Mouse (Mus musculus) cerebellum, adult 18-20 months (tissue): ENCODE measurements at regions not wholly inside any gene's neighbourhood (a gene's known extent, or its start where the extent isn't known, plus 50 kb on each side); places are given as distances from the start of the nearest gene placed in this dataset.

Experiments
- DNase-seq, 2 experiments: peaks; one replicate each; pipeline ENCODE4 v3.0.0; 2021

DNA sequence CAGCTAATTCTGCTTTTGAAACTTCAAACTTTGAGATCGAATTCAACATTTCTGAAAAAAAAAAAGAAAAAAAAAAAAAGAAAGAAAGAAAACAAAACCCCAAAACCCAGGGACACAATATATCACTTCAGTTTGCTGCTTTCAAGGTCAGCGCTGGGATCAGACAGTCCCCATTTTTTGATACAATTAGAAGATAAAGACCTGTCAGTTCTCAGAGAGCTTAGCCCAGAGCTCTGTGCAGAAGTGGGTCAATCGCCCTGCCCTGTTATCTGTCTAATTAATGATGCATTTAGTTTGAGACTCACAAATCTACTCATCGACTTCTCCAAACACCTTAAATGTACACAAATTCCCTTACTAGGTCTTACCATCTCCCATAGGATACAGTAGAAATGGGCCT, 249.2 kb downstream of the Ptprc start:
- no peak for DNase-seq

DNA sequence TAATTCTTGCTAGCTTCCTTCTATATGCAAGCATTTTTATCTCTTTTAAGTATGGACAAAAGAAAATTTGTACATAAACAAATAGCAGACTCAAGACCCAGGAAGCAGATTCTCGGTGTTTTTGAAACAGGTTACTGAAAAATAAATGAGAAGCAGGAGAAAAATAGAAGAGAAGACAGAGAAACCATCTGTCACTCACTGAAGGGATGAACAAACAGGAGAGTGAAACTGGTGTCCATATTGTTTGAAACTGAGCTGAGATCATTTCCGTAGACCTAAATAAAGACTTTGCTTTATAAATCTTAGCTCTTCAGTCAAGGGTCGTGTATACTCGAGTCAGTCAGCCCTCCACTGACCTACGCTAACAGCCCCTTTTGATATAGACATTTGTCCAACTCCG, 251.4 kb downstream of the Ptprc start:
- no peak for DNase-seq

DNA sequence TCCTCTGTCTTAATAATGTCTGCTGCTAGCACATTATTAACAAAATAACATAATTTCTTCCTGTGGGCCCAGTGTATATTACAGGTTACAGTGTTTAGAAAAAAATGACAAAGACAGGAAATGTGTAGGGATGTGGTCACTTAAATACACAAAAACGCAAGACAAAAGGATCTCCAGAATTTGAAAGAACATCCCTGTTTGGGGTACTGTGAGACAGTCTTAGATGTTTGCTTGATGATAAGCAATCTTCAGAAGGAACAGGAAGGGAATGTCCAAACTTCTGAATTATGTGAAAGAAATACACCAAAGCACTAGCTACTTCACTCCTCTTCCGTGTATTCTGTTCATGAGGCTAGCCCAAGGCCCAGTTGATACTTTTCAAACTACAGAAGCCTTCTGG, 251.8 kb downstream of the Ptprc start:
- DNase-seq, result no peak

DNA sequence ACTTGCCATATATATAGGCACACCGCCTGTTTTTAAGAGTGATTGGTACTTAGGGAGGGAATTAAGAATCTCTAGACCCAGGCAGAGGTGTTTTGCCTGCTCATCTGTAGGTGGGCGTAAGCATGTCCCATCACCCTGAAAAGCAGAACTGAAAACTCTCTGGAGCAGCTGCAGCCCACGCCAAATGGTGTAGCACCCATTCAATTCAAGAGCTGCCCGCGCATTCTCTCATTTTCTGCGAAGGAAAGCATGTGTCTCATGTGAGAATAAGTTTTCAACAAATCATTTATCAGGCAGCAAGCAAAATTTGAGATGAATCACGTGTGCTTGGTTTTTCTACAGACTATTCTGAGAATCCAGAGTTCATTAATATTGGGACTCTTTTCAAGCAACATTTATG, 252.7 kb downstream of the Ptprc start:
- DNase-seq, result no peak

DNA sequence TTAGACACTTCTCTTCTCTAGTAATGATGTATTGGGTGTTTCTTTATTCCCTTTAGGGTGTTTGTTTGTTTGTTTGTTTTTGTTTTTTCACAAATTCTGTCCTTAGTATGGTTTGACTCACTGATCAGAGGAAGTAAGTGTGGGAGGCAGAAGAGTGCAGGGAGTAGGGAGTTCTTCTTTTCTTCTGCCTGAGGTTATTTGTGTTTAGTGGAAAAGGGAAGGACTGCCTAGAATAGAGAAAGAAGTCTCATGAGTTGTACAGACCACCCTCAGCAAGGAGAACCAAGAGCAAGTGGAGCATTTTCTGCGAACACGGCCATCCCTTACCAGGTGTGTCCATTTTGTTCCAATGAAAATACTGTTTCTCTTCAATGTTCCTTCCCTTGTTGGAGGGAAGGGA, 253.9 kb downstream of the Ptprc start:
- DNase-seq, result no peak

DNA sequence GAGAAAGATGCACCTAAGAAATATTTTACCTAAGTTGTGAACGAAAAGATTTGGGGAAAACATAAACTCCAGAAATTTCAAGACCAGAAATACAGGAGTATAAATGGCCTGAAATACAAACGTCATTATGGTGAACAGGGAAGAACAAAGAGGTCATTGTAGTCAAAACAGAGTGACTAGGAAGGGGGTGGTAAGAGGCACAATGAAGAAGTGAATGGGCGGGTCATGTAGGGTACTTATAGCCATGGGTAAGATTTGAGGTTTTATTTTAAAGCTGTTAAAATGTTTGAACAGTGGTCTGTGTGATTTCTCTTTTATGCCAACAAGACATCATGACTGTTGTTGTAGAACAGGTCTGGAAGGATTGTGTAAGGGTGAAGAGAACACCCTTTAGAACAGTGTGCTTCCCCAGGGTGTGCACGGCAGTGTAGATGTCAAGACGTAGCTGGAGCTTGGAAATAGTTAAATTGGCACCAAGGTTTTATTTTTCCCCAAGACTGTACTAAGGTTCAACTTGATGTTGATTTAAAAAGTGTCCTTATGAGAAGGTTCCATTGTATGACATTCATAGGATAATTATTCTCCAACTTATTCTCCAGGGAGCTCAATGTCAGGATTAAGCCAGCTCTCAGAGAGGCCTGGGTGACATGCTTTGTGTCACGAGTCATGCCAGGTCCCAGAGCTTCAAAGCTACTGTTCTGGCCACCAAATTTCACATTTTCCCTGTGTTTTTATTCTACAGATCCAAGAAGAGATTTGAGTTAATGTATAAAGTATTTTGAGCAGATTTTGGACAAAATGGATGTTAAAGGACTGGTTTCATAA, 255.6 kb downstream of the Ptprc start:
- no peak for DNase-seq

DNA sequence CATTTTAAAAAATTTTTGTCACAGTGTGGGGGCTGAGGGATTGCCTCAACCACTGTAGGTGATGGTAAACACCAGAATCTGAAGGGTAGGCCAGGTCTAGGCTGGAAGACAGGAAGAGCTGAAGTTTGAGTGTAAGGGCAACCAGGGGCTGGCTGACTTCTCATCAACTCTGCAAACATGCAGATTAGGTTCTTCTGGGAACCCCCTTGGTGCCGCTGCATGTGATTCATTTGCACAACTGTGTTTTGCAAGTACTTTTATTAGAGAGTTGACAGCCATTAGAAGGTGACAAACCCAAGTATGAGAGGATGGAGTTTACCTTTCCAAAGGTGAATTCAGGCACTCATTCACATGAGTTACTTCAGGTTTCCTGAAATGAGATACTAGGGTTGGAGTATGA, 258.1 kb downstream of the Ptprc start:
- no peak for DNase-seq

DNA sequence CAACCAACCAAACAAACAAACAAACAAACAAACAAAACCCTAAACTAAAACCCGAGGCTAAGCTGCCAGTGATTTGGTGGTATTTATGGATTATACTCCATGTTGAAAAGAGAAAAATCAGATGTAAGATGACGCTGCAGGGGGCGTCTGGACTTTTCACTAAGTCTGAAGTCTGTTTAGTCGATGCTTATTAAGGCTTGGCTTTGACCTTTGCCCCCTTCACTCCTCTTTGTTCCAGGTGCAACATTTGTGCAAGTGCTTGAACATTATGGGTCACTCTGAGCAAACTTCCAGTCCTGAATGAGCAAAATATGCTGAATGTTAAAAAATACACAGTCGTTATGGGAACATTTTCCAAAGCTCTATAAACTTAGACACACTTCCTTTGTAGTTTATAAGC, 268.6 kb downstream of the Ptprc start:
- DNase-seq, result no peak

DNA sequence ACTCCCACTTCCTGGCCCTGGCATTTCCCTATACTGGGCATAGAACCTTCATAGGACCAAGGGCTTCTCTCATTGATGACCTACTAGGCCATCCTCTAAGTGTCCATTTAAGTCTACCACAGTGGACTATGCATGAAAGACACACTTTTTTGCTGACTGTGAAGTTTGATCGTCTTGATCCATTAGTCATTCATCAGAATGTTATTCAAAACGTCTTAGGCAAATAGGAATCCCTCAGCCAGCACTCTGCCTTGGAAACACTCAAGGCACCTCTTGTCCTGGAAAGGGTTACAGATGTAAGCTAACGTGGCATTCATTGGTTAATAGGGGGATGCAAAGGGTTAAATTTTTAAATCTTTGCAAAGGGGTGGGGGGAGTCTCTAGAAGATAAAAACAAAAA, 269.0 kb downstream of the Ptprc start:
- DNase-seq, result no peak

DNA sequence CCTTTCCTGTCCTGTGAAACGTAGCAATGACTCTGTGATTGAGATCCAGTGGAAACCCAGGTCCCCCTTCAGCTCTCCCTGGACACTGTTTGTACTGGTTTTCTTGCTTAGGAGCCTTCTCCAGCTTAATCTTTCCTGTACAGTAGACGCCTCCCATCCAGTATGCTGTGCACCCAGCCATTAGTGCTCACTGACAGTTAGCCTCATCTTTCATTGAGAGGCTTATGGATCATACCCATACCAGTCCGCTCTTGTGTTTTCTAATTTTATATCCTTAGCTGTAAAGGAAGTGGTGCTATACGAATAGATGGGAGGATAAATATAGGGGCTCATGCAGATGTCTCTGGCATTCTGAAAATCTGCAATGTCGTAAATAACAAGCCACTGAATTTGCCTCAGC, 269.9 kb downstream of the Ptprc start:
- DNase-seq, result no peak

DNA sequence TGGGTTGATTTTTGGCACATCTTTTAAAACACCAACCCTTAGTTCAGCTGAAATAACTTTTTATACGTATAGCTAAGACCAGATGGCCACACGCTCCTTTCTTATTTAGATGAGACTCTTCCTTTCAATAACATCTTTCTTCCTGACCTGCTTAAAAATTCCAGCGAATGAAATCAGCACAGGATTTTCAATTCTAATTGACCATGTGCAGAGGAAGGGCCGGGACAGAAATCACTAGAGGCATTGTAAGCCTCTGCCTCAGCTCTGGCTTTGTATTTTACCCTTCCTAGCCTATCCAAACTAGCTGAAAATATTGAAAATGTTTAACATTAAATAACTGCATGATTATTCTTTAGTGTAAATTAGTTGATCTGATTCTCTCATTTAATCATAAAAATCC, 272.2 kb downstream of the Ptprc start:
- peak in 1 of 2 experiments; percentile 14 for DNase-seq

DNA sequence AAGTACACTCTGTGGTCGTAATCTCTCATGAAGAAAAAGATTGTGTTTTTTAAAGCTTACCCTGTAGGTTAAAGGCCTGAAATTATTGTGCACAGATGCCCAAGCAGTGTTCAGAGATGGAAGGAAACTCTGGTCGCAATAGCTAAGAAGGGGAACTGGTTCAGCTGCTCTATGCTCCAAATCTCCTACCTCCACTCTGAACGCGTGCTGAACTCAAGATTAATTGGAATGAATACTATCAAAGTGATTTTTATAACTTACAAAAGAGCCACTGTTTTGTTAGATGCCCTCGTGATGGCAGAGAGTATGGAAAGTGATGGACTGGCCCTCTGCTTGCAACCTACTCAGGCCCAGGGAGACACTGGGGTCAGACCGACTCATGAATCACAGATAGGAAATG, 272.6 kb downstream of the Ptprc start:
- peak in 1 of 2 experiments; percentile 32 for DNase-seq

DNA sequence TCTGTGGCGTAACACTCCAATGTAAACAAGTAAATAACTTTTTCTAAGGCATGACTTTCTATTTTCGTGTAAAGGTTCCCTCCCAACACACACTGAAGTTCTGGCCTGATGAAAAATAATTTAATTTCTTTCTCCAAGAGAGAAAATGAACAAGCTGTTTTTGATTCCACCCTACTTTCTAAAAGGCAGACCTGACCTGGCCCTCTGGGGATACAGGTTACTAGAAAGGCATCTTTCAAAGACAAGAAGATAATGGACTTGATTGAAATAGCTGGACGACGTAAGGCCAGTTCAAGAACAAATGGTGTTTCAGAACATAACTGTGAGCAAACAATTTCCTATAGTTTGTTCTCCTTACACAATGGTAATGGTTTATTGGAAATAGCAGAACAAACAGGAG, 273.5 kb downstream of the Ptprc start:
- DNase-seq, result peak in 1 of 2 experiments; percentile 23

DNA sequence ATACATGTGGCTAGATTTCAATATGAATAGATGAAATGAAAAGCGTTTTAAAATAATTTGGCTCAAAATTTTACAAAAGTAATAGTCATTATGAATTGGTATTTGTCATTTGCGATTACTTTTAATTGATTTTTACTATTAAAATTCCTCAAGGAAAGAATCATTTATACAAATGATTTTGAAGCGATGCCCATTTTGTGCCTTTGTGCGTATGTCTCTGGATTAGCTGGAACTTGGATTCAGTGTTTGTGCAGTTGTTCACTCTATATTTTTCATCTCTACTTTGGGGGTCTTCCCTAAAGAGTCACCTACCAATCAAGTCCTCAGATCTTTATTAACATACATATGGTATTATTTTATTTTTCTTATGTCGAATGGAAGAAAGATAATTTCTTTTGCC, 274.3 kb downstream of the Ptprc start:
- no peak for DNase-seq

DNA sequence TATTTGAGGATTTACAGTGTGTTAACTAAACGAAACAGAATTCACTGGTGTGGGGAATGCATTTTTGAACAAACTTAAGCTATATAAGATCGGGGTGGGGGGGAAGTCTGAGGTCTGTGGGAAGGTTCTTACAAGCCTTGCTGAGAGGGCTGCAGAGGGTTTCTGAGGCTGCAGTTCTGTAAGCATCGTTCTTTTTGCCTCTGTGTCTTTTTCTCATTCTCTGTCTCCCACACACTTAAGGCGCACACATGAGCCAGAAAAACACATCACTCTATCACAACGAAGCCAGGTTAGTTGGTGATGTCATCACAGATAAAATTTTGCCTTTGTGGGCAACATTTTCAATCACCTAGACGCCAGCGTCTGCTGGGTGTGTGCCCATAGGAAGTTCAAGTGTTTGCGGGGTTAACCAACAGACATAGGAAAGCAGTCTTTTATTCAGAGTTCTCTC, 274.9 kb downstream of the Ptprc start:
- peak; percentile 44 to 63 for DNase-seq

DNA sequence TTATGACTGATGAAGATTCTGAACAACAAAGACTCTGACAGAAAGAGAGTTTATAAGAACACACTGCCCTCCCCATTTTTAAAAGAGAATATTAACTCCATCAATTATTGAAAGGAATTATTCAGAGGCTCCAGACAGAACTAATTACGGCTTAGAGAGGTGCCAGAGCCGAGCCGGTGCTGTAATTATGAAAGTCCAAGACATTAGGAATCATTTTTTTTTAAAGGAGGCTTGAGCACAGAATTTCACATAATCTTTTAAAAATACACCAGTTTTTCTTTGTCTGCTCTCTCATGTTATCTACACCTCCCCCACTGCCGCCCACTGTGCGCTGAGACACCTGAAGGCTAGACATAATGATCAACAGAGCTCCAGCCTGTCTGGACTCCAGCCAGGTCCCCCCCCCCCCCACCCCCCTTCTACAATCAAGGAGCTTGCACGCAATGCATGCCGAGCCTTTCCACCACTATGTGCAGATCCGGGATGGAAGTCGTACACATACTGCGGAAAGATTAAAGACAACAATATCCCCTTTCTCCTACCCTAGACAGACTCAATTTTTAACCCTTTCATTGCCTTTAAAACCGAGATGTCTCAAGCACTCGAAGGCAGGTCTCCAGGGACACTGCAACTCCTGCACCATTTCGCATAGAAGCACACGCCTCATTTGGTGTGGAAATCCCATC, 275.4 kb downstream of the Ptprc start:
- peak; percentile 68 to 69 for DNase-seq

DNA sequence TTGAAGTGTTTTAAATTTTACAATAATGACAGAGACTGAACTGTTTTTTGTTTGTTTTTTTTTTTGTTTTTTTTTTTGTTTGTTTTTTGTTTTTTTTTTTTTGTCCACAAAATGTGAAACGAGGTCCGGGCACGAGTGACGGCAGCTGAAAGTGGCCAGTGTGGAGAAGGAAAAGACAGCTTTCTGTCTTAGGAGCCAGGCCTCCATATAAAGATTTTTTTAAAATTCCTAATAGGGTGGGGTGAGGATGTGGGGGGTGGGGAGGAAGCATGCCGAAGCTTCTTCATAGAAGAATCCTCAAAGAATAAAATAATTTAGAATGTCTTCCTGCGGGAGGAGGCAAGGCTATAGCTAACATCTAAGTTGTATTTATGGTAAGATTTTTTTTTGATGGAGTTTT, 276.2 kb downstream of the Ptprc start:
- DNase-seq, result peak in 1 of 2 experiments; percentile 19

DNA sequence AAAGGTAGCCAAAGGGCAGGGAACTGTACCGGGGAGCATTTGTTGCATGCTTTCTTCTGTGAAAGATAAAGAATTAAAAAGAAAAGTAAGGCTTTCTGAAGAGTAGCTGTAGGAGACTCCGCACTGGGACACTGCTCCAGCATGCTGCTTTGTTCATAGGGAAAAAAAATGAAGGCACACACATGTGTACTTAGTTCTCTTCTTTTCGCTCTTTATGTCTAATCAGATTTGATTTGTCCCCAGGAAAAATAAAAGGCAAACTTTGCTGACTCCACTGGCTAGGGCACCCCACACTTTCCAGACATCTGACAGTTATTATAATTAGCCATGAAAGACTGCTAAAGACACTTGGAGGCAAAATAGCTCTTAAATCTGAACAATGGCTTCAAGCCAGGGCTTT, 276.6 kb downstream of the Ptprc start:
- peak in 1 of 2 experiments; percentile 14 for DNase-seq

DNA sequence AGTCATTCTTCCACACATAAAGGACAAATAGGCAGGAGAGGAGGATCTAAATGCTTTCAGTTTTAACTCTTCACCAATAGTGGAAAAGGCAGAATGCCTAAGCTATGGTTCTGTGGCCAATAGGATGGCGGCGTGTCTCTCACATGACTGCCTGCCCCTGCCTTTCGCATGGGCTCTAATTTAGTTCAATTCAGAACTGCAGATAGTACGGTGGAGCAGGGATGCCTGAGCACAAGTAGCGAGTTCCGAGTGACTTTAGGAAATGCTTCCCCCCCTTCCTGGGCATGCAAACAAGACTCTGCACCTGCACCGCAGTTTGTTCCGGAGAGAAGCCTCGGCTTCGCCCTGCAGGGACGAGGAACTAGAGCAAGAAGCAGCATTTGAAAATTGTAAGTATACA, 277.1 kb downstream of the Ptprc start:
- DNase-seq, result peak; percentile 86 to 93

DNA sequence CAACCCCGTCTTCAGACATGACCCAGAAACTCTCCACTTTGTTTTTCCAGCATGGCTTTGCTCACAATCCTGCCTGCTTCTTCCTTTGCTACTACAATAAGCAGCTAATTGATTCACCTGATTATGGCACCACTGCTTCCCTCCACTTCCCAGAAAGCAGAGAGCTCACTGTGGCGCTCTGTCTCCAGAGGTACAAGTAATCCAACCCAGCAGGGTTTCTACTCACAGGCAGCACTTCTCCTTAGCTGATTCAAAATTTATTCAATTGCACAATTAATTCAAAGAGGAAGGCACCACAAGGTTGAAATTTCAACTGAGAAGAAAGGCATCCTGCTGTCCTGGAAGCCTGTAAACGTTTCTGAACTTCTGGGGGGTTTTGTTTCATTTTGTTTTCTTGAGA, 293.9 kb downstream of the Ptprc start:
- no peak for DNase-seq

DNA sequence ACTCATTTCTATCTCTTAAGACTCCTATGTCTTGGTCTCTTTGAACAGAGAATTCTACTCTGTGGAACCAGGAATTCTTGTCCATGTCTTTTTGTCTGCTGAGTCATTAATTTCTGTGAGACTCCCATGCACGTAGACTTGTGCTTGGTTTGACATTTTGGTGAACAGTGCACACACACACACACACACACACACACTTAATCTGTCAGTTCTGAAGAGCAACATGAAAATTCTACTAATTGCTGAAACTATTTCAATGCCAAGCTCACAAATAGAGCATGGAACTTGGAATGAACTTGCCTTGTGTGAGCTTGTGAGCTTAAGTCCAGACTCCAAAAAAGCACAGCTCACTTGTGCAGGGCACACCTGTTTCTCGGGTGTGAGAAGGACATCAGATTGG, 301.1 kb downstream of the Ptprc start:
- no peak for DNase-seq

DNA sequence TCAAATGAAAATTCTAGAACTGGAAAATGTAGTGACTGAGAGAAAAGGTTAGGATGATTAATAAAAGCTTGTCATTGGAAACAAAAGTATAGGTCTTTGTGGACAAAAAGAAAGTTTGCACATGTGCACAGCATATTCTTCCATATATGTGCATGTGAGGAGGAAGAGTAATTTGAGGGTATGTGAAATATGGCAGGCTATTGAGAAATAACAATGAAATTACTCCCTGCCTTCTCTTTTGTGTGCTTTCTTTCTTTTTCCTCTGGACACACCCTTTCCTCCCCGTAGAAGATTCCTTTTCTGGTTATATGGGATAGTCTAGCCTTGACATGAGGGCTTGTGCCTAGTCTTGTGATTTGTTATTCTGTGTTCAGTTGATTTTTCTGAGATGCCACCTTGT, 301.9 kb downstream of the Ptprc start:
- no peak for DNase-seq

DNA sequence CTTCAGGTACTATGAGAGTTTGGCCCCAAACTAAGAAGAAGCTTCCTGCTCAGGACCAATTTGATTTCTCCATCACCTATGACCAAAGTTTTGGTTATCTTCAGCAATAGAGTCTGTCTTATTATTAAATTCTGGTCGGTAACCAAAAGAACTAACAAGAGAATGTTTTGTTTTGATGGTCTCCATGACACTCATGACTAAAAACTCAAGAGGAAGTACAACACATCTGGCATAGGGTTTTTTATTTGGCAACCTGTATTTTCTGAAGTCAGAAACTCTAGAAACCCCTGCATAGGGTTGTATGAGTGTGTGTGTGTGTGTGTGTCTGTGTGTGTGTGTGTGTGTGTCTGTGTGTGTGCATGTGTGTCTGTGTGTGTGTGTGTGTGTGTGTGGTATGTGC, 310.5 kb downstream of the Ptprc start:
- DNase-seq, result no peak

DNA sequence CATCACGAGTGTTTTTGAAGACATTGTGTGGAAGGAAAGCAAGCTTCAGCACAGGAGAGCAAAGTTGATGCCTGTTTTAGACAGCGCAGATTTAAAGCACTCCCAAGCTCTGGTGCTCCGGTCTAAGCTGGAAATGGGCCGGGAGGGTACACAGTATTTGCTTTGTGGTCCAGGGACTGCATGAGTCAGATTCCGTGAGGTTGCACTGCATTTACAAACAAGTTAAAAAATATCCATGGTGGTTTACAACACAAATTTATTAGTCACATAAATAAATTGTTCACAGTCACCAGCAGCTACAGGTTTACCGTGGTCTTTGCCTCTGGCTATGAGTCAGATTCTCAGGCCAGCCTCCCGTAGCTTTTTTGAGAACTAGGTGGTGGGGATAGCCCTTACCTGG, 312.0 kb downstream of the Ptprc start:
- DNase-seq, result no peak

DNA sequence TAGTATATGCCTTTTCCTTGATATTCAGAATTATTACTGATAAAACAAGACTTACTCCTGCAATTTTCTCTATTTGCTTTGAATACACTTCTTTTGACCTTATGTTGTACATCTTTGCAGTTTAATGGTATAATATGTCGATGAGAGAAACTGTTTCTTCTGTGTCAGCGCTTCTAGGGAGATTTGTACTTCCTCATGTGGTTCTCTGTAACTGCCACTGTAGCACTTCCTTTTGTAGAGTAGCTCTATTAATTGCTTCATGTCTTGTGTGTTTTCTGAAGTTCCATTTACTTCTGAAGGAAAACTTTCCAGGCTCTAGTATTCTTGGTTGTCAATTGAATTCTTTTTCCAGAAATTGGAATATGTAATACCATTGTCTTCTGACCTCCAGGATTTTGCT, 323.2 kb downstream of the Ptprc start:
- no peak for DNase-seq
